Mouse (Mus musculus): Measurements from ENCODE around the gene Lmtk3. TPM values are rescaled to one million over a fixed set of nuclear protein-coding genes. Genes with fewer than 3 reads are reported as not detected.

Lmtk3 gene
- polyA plus RNA-seq, 1 experiment from 2014 or later = 2.9 TPM

DNA sequence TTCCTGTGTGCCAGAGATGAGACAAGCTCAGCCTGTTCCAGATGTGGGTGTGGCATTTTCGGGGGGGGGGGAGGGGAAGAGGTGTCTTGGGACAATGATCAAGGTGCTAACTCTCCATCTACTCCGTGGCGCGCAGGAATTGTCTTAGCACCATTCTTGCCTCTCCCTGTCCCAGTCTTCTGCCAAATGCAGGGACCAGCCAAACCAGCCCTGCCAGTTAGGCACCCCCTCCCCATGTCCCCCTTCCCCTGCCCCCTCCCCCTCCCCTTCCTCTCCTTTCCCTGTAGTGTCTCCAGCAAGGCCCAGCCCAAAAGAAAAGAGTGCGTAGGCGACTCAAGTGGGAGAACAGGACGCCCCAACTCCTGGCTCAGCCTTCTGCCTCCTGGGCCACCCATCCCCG lies 16.8 kb upstream of the Lmtk3 start:
- WGBS = 58% methylated on average over 8 of the region's 8 CpGs
- Histone ChIP-seq H3K9me3 (replicated peaks; ENCODE audit: control insufficient read depth, low read length) (no peaks in the 10 kb centered on the region), H3K4me1 (ENCODE audit: control insufficient read depth, insufficient read depth, low read length) (no peaks in the 10 kb centered on the region), H3K4me2 (ENCODE audit: low read depth, low read length) (no peak overlapping the region), H3K4me3 (ENCODE audit: low read depth, low read length) (no peak overlapping the region), H3K27me3 (ENCODE audit: control insufficient read depth, insufficient read depth, low read length) (no peaks in the 10 kb centered on the region), H3K27ac (replicated peaks; ENCODE audit: low read depth, low read length) (no peak overlapping the region), H3K36me3 (replicated peaks; ENCODE audit: control insufficient read depth, insufficient read depth, low read depth, low read length) (no peaks in the 10 kb centered on the region), H3K9ac (replicated peaks; ENCODE audit: low read length) (no peak overlapping the region)
- DNase-seq (ENCODE audit: low spot score) = no peak
- no peak for ATAC-seq (replicated peaks; ENCODE audit: insufficient number of reproducible peaks, low FRiP score, low TSS enrichment, low read depth)

GRCm38 (mm10) chr7:45767500-45767899 lies 16.0 kb upstream of the Lmtk3 start:
- Histone ChIP-seq H3K4me1 (ENCODE audit: control insufficient read depth, insufficient read depth, low read length) (no peaks in the 10 kb centered on the region), H3K4me3 (ENCODE audit: low read depth, low read length) (no peak overlapping the region), H3K27ac (replicated peaks; ENCODE audit: low read depth, low read length) (no peak overlapping the region), H3K27me3 (ENCODE audit: control insufficient read depth, insufficient read depth, low read length) (no peaks in the 10 kb centered on the region), H3K36me3 (replicated peaks; ENCODE audit: control insufficient read depth, insufficient read depth, low read depth, low read length) (no peaks in the 10 kb centered on the region), H3K9ac (replicated peaks; ENCODE audit: low read length) (no peak overlapping the region), H3K4me2 (ENCODE audit: low read depth, low read length) (no peak overlapping the region), H3K9me3 (replicated peaks; ENCODE audit: control insufficient read depth, low read length) (no peaks in the 10 kb centered on the region)
- ATAC-seq (replicated peaks; ENCODE audit: insufficient number of reproducible peaks, low FRiP score, low TSS enrichment, low read depth) (no peak), DNase-seq (ENCODE audit: low spot score) (no peak)
- 90% methylated on average over 6 of the region's 6 CpGs for WGBS

DNA sequence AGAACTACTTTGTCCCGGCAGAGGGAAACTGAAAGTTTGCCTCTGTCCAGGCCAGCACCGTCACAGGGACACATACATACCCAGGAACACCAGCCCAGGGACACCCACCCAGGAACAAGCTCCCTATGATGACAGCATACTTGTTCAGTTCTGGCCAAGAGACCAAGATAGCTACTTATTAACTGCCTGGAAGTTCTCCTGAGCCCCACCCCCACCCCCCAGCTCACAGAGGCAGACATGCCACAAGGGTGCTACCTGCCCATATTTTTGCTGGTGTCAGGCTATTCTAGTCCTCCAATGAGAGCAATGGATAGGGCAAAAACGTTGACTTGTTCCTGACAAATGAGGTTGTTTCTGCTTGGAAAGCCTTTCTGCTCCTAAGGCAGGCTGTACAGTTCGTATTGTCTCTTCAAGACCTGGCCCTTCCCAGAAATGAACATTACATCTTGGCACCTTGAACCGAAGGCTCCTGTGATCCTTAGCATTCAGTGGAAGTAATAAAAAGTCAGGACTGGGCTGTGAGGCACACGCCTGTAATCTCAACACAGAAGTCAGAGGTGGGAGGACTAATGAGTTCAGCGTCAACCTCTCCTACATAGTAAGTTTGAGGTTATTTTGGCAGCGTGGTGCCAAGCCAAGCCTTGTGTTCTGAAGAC lies 13.0 kb upstream of the Lmtk3 start:
- DNase-seq (ENCODE audit: low spot score) = no peak
- H3K4me2 ChIP-seq (ENCODE audit: low read depth, low read length) = no peak overlapping the region
- H3K4me1 ChIP-seq (ENCODE audit: control insufficient read depth, insufficient read depth, low read length) = no peaks in the 10 kb centered on the region
- H3K27me3 ChIP-seq (ENCODE audit: control insufficient read depth, insufficient read depth, low read length) = no peaks in the 10 kb centered on the region
- no peak for ATAC-seq (replicated peaks; ENCODE audit: insufficient number of reproducible peaks, low FRiP score, low TSS enrichment, low read depth)
- 74% methylated on average over 8 of the region's 8 CpGs for WGBS
- H3K9ac ChIP-seq (replicated peaks; ENCODE audit: low read length) = no peak overlapping the region
- no peaks in the 10 kb centered on the region for H3K36me3 ChIP-seq (replicated peaks; ENCODE audit: control insufficient read depth, insufficient read depth, low read depth, low read length)
- H3K9me3 ChIP-seq (replicated peaks; ENCODE audit: control insufficient read depth, low read length) = no peaks in the 10 kb centered on the region
- H3K4me3 ChIP-seq (ENCODE audit: low read depth, low read length) = no peak overlapping the region
- no peak overlapping the region for H3K27ac ChIP-seq (replicated peaks; ENCODE audit: low read depth, low read length)

GRCm38 (mm10) chr7:45771101-45771500 lies 12.4 kb upstream of the Lmtk3 start:
- Histone ChIP-seq H3K9ac (replicated peaks; ENCODE audit: low read length) (no peak overlapping the region), H3K9me3 (replicated peaks; ENCODE audit: control insufficient read depth, low read length) (no peaks in the 10 kb centered on the region), H3K27me3 (ENCODE audit: control insufficient read depth, insufficient read depth, low read length) (no peaks in the 10 kb centered on the region), H3K4me2 (ENCODE audit: low read depth, low read length) (no peak overlapping the region), H3K4me3 (ENCODE audit: low read depth, low read length) (no peak overlapping the region), H3K27ac (replicated peaks; ENCODE audit: low read depth, low read length) (no peak overlapping the region), H3K4me1 (ENCODE audit: control insufficient read depth, insufficient read depth, low read length) (no peaks in the 10 kb centered on the region), H3K36me3 (replicated peaks; ENCODE audit: control insufficient read depth, insufficient read depth, low read depth, low read length) (no peaks in the 10 kb centered on the region)
- DNase-seq (ENCODE audit: low spot score) (no peak), ATAC-seq (replicated peaks; ENCODE audit: insufficient number of reproducible peaks, low FRiP score, low TSS enrichment, low read depth) (no peak)
- WGBS = 57% methylated on average over 4 of the region's 4 CpGs

DNA sequence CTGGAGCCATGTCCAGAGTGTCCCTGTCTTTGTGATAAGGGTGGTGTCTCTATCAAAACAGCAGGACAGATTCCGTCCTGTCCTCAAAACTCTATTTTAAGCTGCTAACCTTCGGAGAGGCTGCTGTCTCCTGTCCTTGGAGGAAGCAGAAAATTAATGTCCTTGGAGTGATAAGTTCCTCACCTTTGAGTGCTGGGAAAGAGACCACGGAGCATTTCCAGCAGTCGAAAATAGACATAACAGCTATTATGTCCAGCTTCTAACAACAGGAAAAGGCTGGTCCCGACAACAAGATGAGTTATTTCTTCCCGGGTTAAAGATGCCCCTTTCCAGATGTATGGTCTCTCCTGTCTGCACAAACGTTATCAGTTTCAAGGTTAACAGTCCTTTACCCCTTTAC lies 8.3 kb upstream of the Lmtk3 start:
- DNase-seq (ENCODE audit: low spot score) (no peak), ATAC-seq (replicated peaks; ENCODE audit: insufficient number of reproducible peaks, low FRiP score, low TSS enrichment, low read depth) (no peak)
- Histone ChIP-seq H3K9me3 (replicated peaks; ENCODE audit: control insufficient read depth, low read length) (no peaks in the 10 kb centered on the region), H3K9ac (replicated peaks; ENCODE audit: low read length) (no peak overlapping the region), H3K27ac (replicated peaks; ENCODE audit: low read depth, low read length) (no peak overlapping the region), H3K36me3 (replicated peaks; ENCODE audit: control insufficient read depth, insufficient read depth, low read depth, low read length) (no peaks in the 10 kb centered on the region), H3K4me2 (ENCODE audit: low read depth, low read length) (no peak overlapping the region), H3K4me3 (ENCODE audit: low read depth, low read length) (no peak overlapping the region), H3K4me1 (ENCODE audit: control insufficient read depth, insufficient read depth, low read length) (no peaks in the 10 kb centered on the region), H3K27me3 (ENCODE audit: control insufficient read depth, insufficient read depth, low read length) (no peaks in the 10 kb centered on the region; the same call in 1 of the 2 replicates)
- 80% methylated on average over 7 of the region's 7 CpGs for WGBS

- H3K36me3 ChIP-seq (replicated peaks; ENCODE audit: control insufficient read depth, insufficient read depth, low read depth, low read length) = no peaks in the 10 kb centered on the region
- no peak overlapping the region for H3K27ac ChIP-seq (replicated peaks; ENCODE audit: low read depth, low read length)
- WGBS = 22% methylated on average over 22 of the region's 22 CpGs
- ATAC-seq (replicated peaks; ENCODE audit: insufficient number of reproducible peaks, low FRiP score, low TSS enrichment, low read depth) (no peak), DNase-seq (ENCODE audit: low spot score) (no peak)
- no peaks in the 10 kb centered on the region; the same call in 1 of the 2 replicates for H3K27me3 ChIP-seq (ENCODE audit: control insufficient read depth, insufficient read depth, low read length)
- H3K4me1 ChIP-seq (ENCODE audit: control insufficient read depth, insufficient read depth, low read length) = no peaks in the 10 kb centered on the region
- H3K4me2 ChIP-seq (ENCODE audit: low read depth, low read length) = no peak overlapping the region
- no peak overlapping the region for H3K4me3 ChIP-seq (ENCODE audit: low read depth, low read length)
- H3K9me3 ChIP-seq (replicated peaks; ENCODE audit: control insufficient read depth, low read length) = no peaks in the 10 kb centered on the region
- H3K9ac ChIP-seq (replicated peaks; ENCODE audit: low read length) = no peak overlapping the region
Observed at GRCm38 (mm10) chr7:45779081-45779641, 4.4 kb upstream of the Lmtk3 start.

DNA sequence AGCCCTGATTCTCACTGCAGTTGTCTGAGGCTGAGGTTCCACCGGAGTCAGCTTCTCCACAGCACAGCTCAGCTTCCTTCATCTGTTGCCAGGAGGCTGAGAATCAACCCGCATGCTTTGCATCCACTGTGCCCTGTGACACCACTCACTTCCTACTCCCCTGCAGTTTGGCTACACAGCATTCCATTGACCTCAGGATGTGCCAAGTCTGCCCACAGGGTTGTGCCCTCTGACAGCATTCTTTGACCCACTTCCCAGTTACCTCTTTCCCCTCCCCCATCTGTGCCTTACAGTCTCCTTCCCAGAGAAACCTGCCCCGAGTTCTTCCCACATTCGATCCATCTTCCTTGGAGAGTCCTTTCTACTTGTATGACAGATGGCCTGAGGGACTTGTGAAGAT lies 1.3 kb upstream of the Lmtk3 start:
- Histone ChIP-seq H3K4me2 (ENCODE audit: low read depth, low read length) (no peak overlapping the region), H3K4me1 (ENCODE audit: control insufficient read depth, insufficient read depth, low read length) (no peaks in the 10 kb centered on the region), H3K27me3 (ENCODE audit: control insufficient read depth, insufficient read depth, low read length) (no peaks in the 10 kb centered on the region; the same call in 1 of the 2 replicates), H3K9ac (replicated peaks; ENCODE audit: low read length) (no peak overlapping the region), H3K27ac (replicated peaks; ENCODE audit: low read depth, low read length) (no peak overlapping the region), H3K36me3 (replicated peaks; ENCODE audit: control insufficient read depth, insufficient read depth, low read depth, low read length) (no peaks in the 10 kb centered on the region), H3K9me3 (replicated peaks; ENCODE audit: control insufficient read depth, low read length) (no peaks in the 10 kb centered on the region), H3K4me3 (ENCODE audit: low read depth, low read length) (no peak overlapping the region)
- DNase-seq (ENCODE audit: low spot score) = no peak
- no peak for ATAC-seq (replicated peaks; ENCODE audit: insufficient number of reproducible peaks, low FRiP score, low TSS enrichment, low read depth)
- 72% methylated on average over 4 of the region's 4 CpGs for WGBS

GRCm38 (mm10) chr7:45784524-45785372 lies 1.2 kb downstream of the Lmtk3 start, which contains the start of gene Sult2b1:
Gene Sult2b1 (minus strand): TSS chr7:45784669.
- no peaks in the 10 kb centered on the region for H3K27me3 ChIP-seq (ENCODE audit: control insufficient read depth, insufficient read depth, low read length)
- peak; percentile 9 for ATAC-seq (replicated peaks; ENCODE audit: insufficient number of reproducible peaks, low FRiP score, low TSS enrichment, low read depth)

More at GRCm38 (mm10) chr7:45784524-45785372, 1.2 kb downstream of the Lmtk3 start, which contains the start of gene Sult2b1:
- WGBS = 25% methylated on average over 19 of the region's 20 CpGs
- H3K9me3 ChIP-seq (replicated peaks; ENCODE audit: control insufficient read depth, low read length) = no peaks in the 10 kb centered on the region
- no peaks in the 10 kb centered on the region for H3K4me1 ChIP-seq (ENCODE audit: control insufficient read depth, insufficient read depth, low read length)
- H3K27ac ChIP-seq (replicated peaks; ENCODE audit: low read depth, low read length) = peak within 1 kb of the TSS; percentile 70
- peak within 1 kb of the TSS; percentile 95 for H3K4me3 ChIP-seq (ENCODE audit: low read depth, low read length)
- H3K36me3 ChIP-seq (replicated peaks; ENCODE audit: control insufficient read depth, insufficient read depth, low read depth, low read length) = peaks cover 6% of the 10 kb centered on the region
- peak within 1 kb of the TSS; percentile 77 for H3K9ac ChIP-seq (replicated peaks; ENCODE audit: low read length)
- H3K4me2 ChIP-seq (ENCODE audit: low read depth, low read length) = peak within 1 kb of the TSS; percentile 94
- peak; percentile 96 for DNase-seq (ENCODE audit: low spot score)

Measured in embryonic facial prominence, embryonic 11.5 days (tissue).